ENCODE assay signal across 23 mouse cellular contexts in genomic region chr9:75308621-75309020, GRCm38 (mm10). TPM values are rescaled to one million over a fixed set of nuclear protein-coding genes. Genes with fewer than 3 reads are reported as not detected.
DNase-seq lines count a peak whose midpoint lies in the region; ATAC-seq and TF ChIP-seq lines count a peak whose summit lies in the region.
"Had no signal": no experiment of that assay in that cellular context is flagged by ENCODE, and none has a peak within 500 bp of the region (broad histone marks: within the 10 kb centered on the region; RNA-seq: fewer than 3 reads in every experiment).

No protein-coding gene starts in this region.

- no peak for ATAC-seq in cerebellum, adult (ENCODE audit: insufficient number of reproducible peaks, low FRiP score, low TSS enrichment)
- ATAC-seq: activated CD4-positive, CD25-positive, alpha-beta regulatory T cell, adult 4 months; CD4-positive, CD25-positive, alpha-beta regulatory T cell, adult 4 months; Patski had no signal

- peaks cover 37% of the 10 kb centered on the region for H3K4me1 ChIP-seq in cerebellum, adult 2 months (ENCODE audit: control insufficient read depth, insufficient read depth, low read length)

- H3K27me3 ChIP-seq in cerebellum, adult 2 months (ENCODE audit: control insufficient read depth, insufficient read depth, low read length) = no peaks in the 10 kb centered on the region
- H3K27me3 ChIP-seq: CH12.LX, Patski had no signal

- no peak overlapping the region for H3K4me3 ChIP-seq in cerebellum, adult 2 months (replicated peaks; ENCODE audit: insufficient read depth, low read depth, low read length)

- TF ChIP-seq CTCF in cerebellum, adult 2 months (IDR thresholded peaks at IDR 0.05; ENCODE audit: borderline replicate concordance, insufficient read depth, low read depth, low read length) = no peak

- peak overlapping the region; percentile 13 for H3K27ac ChIP-seq in cerebellum, adult 2 months (ENCODE audit: insufficient read depth, low read length)

- no peak for DNase-seq in cerebellum, adult 2 months
- DNase-seq in cerebellum, adult 9-10 months = peak; percentile 40
- no peak for DNase-seq in cerebellum, adult 11 months
- peak; percentile 88 for DNase-seq in retina, adult 2 months (ENCODE audit: low read depth, low spot score)
- no peak for DNase-seq in retina, embryonic 14.5 days (ENCODE audit: low spot score)
- DNase-seq in retina, postnatal 1 day = peak; percentile 53
- no peak for DNase-seq in layer of hippocampus, adult 11-12 months (ENCODE audit: low spot score)
- DNase-seq: adrenal gland, adult 2 months; adrenal gland, adult 8-10 months; adrenal gland, postnatal 10 days; adrenal gland, postnatal 14 days; adrenal gland, postnatal 25 days; adrenal gland, postnatal 36 days; B cell, adult 2 months; cerebellum, adult 11-12 months; cerebellum, adult 8-10 months had no signal

- no peak for TF ChIP-seq POLR2A in cerebellum, adult 2 months (IDR thresholded peaks at IDR 0.05; ENCODE audit: borderline replicate concordance, insufficient read depth, low read length)

- 50% methylated on average over 5 of the region's 5 CpGs for WGBS in cerebellum, adult 2 months

RNA-seq across cellular contexts. Expression of gene Gnb5, which starts 2.5 kb away (rescaled TPM):
- polyA plus RNA-seq in cerebellum, adult 2 months (2012; rRNA removed) = 194 and 215 TPM in 2 replicates
- polyA plus RNA-seq: G1E had no signal

RNA-seq across cellular contexts. Expression of gene Bcl2l10, which starts 38.9 kb away (rescaled TPM):
- polyA plus RNA-seq in cerebellum, adult 2 months (2012; rRNA removed) = 0.17 and 0.25 TPM in 2 replicates
- polyA plus RNA-seq: activated CD4-positive, CD25-positive, alpha-beta regulatory T cell, adult 4 months; C2C12; G1E had no signal

Comparison
In these comparisons a context has a peak if more than half of its experiments do, and no peak if none do; other contexts are left out.
1. DNase-seq: peak in cerebellum, adult 9-10 months (single experiment), retina, adult 2 months (single experiment) and retina, postnatal 1 day (single experiment); none in cerebellum, adult 2 months (0 of 2), cerebellum, adult 11 months (single experiment), retina, embryonic 14.5 days (single experiment) and layer of hippocampus, adult 11-12 months (single experiment).